Mouse (Mus musculus) Muller cell, postnatal 12 days (primary cell): ENCODE measurements around the gene Esyt1.
"Not testable (repeated sequence)": the region's sequence is repeated elsewhere in the genome, so short reads cannot be mapped to it uniquely, and the experiment has no call there.

Experiments
- DNase-seq: peaks from one replicate; pipeline ENCODE4 v3.0.0-alpha.2; 2015; ENCODE audit errors: inconsistent ontology term

Gene Esyt1

GRCm38 (mm10) chr10:128504641-128505370 is 20.9 kb downstream of the Esyt1 start:
- no peak for DNase-seq

- no peak for DNase-seq
Observed at GRCm38 (mm10) chr10:128504012-128504411, 21.7 kb downstream of the Esyt1 start.

GRCm38 (mm10) chr10:128503532-128503931 is 22.1 kb downstream of the Esyt1 start:
- DNase-seq: no peak

GRCm38 (mm10) chr10:128502341-128502740 is 23.3 kb downstream of the Esyt1 start:
- DNase-seq: no peak

- peak; percentile 75 for DNase-seq
Observed at GRCm38 (mm10) chr10:128499116-128499671, 26.5 kb downstream of the Esyt1 start.

- DNase-seq: peak; percentile 99
Observed at GRCm38 (mm10) chr10:128498590-128498989, 27.1 kb downstream of the Esyt1 start, which contains the start of gene Myl6b. Myl6b (minus strand) TSS chr10:128498685.

DNA sequence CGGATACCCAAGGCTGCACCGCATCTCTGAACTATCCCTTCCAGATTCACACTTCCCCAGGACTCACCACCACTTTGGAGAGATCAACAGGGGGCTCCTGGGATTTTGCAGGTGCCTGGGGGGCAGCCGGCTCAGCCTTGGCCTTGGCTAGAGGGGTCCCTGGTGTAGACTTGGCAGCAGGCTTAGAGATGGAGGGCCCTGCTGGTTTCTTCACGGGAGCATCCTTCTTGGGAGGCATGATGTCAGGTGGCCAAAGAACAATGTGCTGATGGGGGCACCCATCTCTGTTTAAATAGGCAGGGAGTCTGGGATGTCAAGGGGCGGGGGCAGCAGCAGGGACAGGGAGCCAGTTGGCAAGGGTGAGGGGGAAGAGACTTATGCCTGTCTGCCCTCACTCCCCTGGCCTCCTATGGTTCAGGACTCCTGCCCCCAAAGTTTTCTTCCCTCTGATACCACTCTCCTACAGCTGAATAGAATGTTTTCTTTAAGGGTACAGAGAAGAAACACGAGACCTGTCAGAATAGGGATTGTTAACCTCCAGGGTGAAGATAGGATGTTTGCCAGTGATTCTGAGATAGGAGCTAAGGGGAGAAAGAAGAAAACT is 28.4 kb downstream of the Esyt1 start:
- DNase-seq: no peak

DNA sequence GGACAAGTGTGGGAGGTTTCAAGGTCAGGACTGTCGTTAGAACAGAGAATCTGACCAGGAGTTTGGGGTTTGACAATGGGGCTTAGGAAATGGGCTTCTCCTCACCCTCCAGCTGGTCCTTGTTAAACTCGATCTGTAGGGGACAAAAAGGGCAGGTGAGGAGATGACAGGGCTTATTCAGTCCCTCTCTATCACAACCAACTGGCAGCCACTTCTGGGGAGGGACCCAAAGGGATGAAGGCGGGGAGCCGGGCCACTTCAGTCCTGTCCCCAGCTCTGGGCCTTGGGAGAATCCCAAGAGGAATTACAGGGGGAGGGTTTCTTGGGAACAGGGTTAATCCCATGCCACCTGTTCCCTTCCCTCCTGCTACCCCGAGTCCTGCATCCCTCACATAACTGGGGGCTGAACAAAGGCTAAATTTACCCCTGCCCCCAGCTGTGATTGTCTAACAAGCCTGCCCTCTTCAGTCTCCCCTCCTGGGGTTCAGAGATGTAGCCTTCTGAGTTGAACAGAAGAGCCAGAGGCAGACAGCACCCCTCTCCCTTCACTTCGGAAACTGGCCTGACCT is 29.1 kb downstream of the Esyt1 start:
- DNase-seq: no peak

GRCm38 (mm10) chr10:128495903-128496302 is 29.8 kb downstream of the Esyt1 start:
- DNase-seq: no peak

DNA sequence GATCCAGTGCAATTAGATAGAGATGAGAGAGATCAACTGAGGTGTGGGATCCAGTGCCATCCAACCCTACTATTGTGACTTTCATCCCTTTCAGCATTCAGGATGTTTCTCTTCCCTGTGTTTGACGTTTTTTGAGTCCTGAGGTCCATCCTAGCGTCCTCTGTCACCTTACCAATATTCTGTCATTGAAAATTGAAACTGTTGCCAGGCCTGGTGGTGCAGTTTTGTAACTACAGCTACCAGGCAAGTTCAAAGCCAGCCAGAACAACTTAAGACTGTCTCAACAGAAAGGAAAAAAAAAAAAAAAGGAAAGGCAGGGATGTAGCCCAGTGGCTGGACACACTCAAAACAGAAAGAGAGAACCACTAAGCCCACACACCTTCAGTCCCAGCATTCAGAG is 30.4 kb downstream of the Esyt1 start:
- DNase-seq: no peak

GRCm38 (mm10) chr10:128494667-128495245 is 30.9 kb downstream of the Esyt1 start:
- DNase-seq: no peak

DNA sequence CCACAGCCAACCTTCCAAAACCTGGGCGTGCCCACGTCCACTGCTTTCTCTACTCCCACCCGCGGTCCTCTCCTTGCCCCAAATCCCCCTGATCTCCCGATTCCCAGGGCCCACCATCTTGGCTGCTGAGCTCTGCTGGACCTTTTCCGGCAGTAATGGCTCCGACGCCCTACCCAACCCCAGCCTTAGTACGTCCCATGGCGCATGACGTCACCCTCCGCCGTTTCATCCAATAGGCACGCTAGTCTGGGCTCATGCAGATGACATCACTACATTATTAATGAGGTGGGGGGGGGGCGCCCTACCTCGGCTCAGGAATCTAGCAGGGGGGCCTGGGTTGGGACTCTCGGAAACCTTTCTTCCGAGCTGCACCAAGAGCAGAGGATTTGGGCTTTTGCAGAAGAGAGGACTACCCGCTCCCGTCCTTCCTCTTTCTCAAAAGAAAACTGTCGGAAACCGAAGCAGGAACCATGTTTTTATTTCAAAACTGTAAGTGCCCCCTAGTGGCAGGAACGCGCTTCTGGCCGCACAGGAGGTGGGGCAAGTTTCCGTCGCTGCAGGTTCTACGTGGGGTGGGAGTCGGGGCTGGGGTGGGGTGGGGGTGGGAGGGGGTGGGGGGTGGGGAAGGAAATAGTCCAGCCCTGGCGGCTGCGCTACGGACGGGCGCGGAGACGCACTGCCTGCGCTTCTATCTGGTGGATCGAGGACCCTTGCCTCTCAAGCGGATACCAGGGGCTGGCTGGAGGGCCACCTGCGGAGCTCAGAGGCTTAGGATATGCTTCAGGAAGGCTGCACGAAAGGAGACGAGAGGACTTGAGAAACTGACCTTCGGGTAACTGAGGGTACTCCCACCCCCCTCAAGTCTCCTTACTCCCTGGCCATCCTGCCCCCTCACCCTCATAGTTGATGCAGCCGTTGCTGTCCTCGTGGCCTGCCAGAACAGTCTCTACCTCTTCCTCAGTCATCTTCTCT is 31.7 kb downstream of the Esyt1 start, which contains the start of gene Myl6:
Myl6 (minus strand) TSS at position 451 of the 972 bp plus-strand sequence.
- peak; percentile 99 for DNase-seq

- DNase-seq: no peak
Observed at GRCm38 (mm10) chr10:128493319-128493694, 32.4 kb downstream of the Esyt1 start.

DNA sequence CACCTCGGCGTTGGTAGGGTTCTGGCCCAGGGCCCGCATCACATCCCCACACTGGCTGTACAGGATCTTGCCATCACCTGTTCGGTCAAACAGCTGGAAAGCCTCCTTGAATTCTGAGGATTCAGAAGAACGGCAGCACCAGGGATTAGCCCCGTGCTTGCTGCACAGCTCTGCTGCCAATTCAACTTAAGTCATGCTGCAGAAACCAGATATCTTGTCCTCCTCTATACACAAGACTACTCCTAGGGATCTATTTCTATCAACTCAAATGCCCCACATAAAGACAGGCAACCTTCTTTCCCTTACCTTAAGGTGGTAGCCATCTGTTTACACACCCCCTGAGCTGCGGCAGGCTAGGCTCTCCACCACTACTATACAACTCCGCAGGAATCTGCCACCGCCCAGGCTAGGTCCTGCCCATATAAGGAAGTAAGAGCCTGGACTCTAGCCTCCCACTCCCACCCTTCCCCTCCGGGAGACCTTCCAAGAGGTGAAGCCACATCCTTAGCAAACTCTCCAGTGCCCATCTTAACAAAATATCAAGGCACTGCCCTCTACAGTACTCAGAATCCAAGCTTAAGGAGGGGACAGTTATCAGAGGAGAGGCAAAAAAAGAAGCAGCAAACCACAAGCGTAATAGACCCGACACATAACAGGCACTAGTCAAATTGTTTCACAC is 32.9 kb downstream of the Esyt1 start:
- peak; percentile 92 for DNase-seq

DNA sequence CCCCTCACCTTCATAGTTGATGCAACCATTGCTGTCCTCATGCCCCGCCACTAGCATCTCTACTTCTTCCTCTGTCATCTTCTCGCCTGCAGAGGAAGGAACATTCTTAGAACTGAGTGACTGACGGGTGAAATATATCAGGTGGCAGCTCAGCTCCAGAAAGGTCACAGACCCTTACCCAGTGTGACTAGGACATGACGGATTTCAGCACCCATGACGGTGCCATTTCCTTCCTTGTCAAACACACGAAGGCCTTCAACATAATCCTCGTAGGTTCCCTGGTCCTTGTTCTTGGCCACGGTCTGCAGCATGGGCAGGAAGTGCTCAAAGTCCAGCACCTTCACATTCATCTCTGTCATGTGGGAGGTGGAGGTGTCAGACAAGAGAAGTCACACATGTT is 33.6 kb downstream of the Esyt1 start:
- DNase-seq: not testable (repeated sequence)

DNA sequence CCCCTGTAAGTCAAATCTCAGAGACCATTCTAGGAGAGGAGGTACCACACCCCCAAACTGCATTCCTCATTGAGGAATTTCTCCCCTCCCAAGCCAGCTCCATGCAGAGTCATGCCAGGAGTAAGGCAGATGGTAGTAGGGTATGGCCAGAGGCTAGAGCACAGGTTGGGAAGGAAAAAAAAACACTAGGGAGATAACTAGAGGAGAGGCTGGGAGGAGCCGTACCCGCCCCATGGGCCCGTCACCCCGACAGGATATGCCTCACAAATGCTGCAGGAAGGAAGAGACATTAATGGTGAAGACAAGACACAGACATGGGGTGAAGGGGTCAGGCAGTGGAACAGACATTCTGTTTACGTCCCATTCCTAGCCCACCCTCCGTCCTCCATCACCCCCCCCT is 34.2 kb downstream of the Esyt1 start:
- DNase-seq: no peak

DNA sequence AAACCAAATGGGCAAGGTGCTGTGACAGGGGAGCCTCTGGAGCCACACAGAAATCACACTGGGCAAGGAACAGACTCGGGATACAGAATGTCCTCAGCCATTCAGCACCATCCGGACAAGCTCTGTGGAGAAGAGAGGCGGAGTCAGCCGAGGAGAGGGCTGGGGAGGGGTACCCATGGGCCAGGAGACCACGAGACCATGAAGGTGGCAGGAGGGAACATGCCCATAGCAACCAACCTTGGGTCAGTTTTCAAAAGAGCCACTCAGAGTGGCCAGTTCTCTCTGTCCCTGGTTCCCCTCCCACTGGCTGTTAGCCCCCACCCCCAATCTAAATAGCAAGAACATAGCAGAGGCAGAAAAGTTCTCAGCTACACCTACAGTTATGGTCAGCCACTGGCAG is 34.8 kb downstream of the Esyt1 start:
- no peak for DNase-seq

DNA sequence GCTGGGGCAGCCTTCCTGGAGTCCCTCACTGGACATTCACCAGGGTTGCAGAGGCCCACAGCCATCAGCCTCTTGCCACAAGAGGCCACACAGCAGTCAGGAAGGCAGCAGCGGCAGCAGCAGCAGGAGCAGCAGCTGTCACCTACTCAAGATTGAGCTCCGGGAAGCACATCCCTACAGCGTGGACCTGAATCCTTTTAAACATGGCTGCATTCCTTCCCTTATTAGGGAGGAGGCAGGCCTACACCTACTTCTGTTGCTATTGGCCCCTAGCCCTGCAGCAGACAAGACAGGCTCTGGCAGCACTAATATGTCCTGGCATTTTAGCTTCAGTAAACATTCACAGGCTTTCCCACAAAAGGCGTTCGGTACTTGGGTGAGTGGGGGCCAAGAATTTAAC is 35.4 kb downstream of the Esyt1 start:
- peak; percentile 70 for DNase-seq

GRCm38 (mm10) chr10:128489785-128490184 is 35.9 kb downstream of the Esyt1 start:
- DNase-seq: no peak

- peak; percentile 36 for DNase-seq
Observed at GRCm38 (mm10) chr10:128489380-128489779, 36.3 kb downstream of the Esyt1 start.

- no peak for DNase-seq
Observed at GRCm38 (mm10) chr10:128488776-128489175, 36.9 kb downstream of the Esyt1 start.
